Mouse (Mus musculus): ENCODE measurements around the gene Slc9b1. TPM values are rescaled to one million over a fixed set of nuclear protein-coding genes. Genes with fewer than 3 reads are reported as not detected.

Slc9b1 gene
- total RNA-seq (2014; rRNA removed) (not detected in 2 replicates), polyA plus RNA-seq (2015; fragmentation: Nextera tagmentation; extraction: Ambion mirVana) (0.33 TPM in 1 of 2 replicates, not detected in the other)

DNA sequence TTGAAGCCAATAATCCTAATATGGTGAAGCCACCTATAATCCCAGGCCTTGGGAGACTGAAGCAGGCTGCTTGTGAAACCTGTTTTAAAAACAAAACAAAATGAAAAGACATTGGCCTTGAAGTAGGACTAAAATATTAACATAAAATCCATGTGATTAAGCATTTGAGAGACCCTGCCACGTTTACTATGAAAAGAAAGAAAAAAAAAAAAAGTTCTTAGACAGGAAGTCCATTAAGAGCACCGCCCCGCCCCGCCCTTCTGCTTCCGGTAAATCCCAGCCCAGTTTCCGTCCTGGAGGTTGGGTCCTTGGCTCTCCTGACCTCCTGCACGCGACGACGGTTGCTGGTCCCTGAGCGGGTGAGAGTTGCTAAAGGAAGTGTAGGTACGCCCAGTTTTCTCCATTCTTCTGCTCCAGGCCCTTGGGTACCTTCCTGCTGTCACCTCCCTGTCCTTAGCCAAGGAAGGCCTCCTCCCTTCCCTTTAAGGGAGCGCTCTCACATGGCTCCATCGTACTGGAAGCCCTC lies at the start of gene Slc9b1:
TSS of gene Slc9b1 (plus strand) at position 291 of the 526 bp plus-strand sequence.
- no peak for ATAC-seq

DNA sequence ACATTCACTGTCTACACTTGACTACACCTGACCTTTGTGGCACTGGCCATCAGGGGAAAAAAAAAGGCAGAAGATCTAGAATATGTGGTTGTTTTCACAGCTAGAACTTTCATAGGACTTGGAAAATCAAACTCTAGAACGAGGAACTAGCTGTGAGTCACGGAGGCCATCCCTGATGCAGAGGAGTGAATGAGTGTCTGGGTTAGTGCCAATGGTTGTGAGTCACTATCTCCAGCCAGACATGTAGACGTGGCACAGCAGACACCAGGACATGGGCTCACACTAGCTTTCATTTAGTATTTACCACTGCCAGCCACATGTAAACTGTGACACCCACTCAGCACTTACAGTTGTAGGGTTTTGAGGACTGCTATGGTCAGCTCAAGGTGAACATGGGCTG lies 49.3 kb upstream of the Slc9b1 start:
- Histone ChIP-seq H3K27me3 (ENCODE audit: insufficient read depth, low read length) (no peaks in the 10 kb centered on the region), H3K4me3 (ENCODE audit: low read length) (no peak overlapping the region), H3K9ac (replicated peaks; ENCODE audit: low read length) (no peak overlapping the region), H3K27ac (no peak overlapping the region), H3K4me1 (ENCODE audit: insufficient read depth, low read length) (no peaks in the 10 kb centered on the region), H3K4me2 (ENCODE audit: low read depth, low read length) (no peak overlapping the region), H3K9me3 (ENCODE audit: low read length) (no peaks in the 10 kb centered on the region), H3K36me3 (ENCODE audit: insufficient read depth, low read length) (no peaks in the 10 kb centered on the region)
- TF ChIP-seq CTCF (IDR thresholded peaks at IDR 0.05; ENCODE audit: low read depth), result no peak
- ATAC-seq (no peak), DNase-seq (ENCODE audit: low spot score) (no peak)
- 82% methylated on average over 3 of the region's 3 CpGs for WGBS

More for the DNA sequence above, at the start of gene Slc9b1:
- Histone ChIP-seq H3K36me3 (ENCODE audit: insufficient read depth, low read length) (no peaks in the 10 kb centered on the region), H3K4me2 (ENCODE audit: low read depth, low read length) (no peak within 1 kb of the TSS), H3K9me3 (ENCODE audit: low read length) (no peaks in the 10 kb centered on the region), H3K4me1 (ENCODE audit: insufficient read depth, low read length) (no peaks in the 10 kb centered on the region), H3K27ac (no peak within 1 kb of the TSS), H3K27me3 (ENCODE audit: insufficient read depth, low read length) (no peaks in the 10 kb centered on the region), H3K9ac (replicated peaks; ENCODE audit: low read length) (no peak within 1 kb of the TSS), H3K4me3 (ENCODE audit: low read length) (no peak within 1 kb of the TSS)
- DNase-seq (ENCODE audit: low spot score), result no peak
- TF ChIP-seq CTCF (IDR thresholded peaks at IDR 0.05; ENCODE audit: low read depth), result no peak
- 82% methylated on average over 14 of the region's 14 CpGs for WGBS

GRCm38 (mm10) chr3:135300081-135300480 lies 47.7 kb upstream of the Slc9b1 start:
- H3K4me1 ChIP-seq (ENCODE audit: insufficient read depth, low read length), result no peaks in the 10 kb centered on the region
- no peaks in the 10 kb centered on the region for H3K36me3 ChIP-seq (ENCODE audit: insufficient read depth, low read length)
- no peak overlapping the region for H3K27ac ChIP-seq
- H3K9me3 ChIP-seq (ENCODE audit: low read length), result no peaks in the 10 kb centered on the region
- no peaks in the 10 kb centered on the region for H3K27me3 ChIP-seq (ENCODE audit: insufficient read depth, low read length)
- H3K9ac ChIP-seq (replicated peaks; ENCODE audit: low read length), result no peak overlapping the region
- TF ChIP-seq CTCF (IDR thresholded peaks at IDR 0.05; ENCODE audit: low read depth), result no peak
- WGBS, result 44% methylated on average over 6 of the region's 6 CpGs
- no peak overlapping the region for H3K4me3 ChIP-seq (ENCODE audit: low read length)
- ATAC-seq (0 out of 2 replicates have a peak, but pooled peaks have one; percentile 29), DNase-seq (ENCODE audit: low spot score) (peak; percentile 39)
- no peak overlapping the region for H3K4me2 ChIP-seq (ENCODE audit: low read depth, low read length)

GRCm38 (mm10) chr3:135304060-135304459 lies 43.8 kb upstream of the Slc9b1 start:
- no peaks in the 10 kb centered on the region for H3K9me3 ChIP-seq (ENCODE audit: low read length)
- no peak for DNase-seq (ENCODE audit: low spot score)
- TF ChIP-seq CTCF (IDR thresholded peaks at IDR 0.05; ENCODE audit: low read depth), result no peak
- 0 out of 2 replicates have a peak, but pooled peaks cover 5% of the 10 kb centered on the region for H3K4me1 ChIP-seq (ENCODE audit: insufficient read depth, low read length)
- 22% methylated on average over 6 of the region's 6 CpGs for WGBS
- no peak overlapping the region for H3K4me2 ChIP-seq (ENCODE audit: low read depth, low read length)
- ATAC-seq, result no peak
- no peaks in the 10 kb centered on the region for H3K27me3 ChIP-seq (ENCODE audit: insufficient read depth, low read length)
- no peak overlapping the region for H3K27ac ChIP-seq
- H3K4me3 ChIP-seq (ENCODE audit: low read length), result no peak overlapping the region
- no peaks in the 10 kb centered on the region for H3K36me3 ChIP-seq (ENCODE audit: insufficient read depth, low read length)
- H3K9ac ChIP-seq (replicated peaks; ENCODE audit: low read length), result no peak overlapping the region

DNA sequence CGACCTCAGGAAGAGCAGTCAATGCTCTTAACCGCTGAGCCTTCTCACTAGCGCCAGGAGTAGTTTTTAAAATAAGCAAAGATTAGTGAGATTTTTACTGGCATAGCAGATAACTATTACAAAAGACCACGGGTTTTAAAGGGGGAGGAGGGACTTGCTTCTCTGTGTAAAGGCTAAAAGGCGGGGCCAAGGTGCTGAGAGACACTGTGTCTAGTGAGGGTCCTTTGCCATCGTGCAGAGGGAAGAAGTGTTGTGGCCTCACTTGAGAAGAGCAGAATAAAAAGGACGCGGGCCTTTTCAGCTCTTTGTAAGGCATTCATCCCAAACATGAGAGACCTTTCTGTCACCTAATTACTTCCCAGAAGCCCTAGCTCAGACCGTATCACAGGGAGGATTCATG lies 43.3 kb upstream of the Slc9b1 start:
- Histone ChIP-seq H3K9ac (replicated peaks; ENCODE audit: low read length) (no peak overlapping the region), H3K4me1 (ENCODE audit: insufficient read depth, low read length) (0 out of 2 replicates have a peak, but pooled peaks cover 5% of the 10 kb centered on the region), H3K27ac (no peak overlapping the region), H3K4me3 (ENCODE audit: low read length) (no peak overlapping the region), H3K9me3 (ENCODE audit: low read length) (no peaks in the 10 kb centered on the region), H3K27me3 (ENCODE audit: insufficient read depth, low read length) (no peaks in the 10 kb centered on the region), H3K4me2 (ENCODE audit: low read depth, low read length) (no peak overlapping the region), H3K36me3 (ENCODE audit: insufficient read depth, low read length) (no peaks in the 10 kb centered on the region)
- 20% methylated on average over 9 of the region's 9 CpGs for WGBS
- no peak for ATAC-seq
- no peak for DNase-seq (ENCODE audit: low spot score)
- no peak for TF ChIP-seq CTCF (IDR thresholded peaks at IDR 0.05; ENCODE audit: low read depth)

- H3K9me3 ChIP-seq (ENCODE audit: low read length), result no peaks in the 10 kb centered on the region
- H3K9ac ChIP-seq (replicated peaks; ENCODE audit: low read length), result no peak within 1 kb of the TSS; the same call in 1 of the 2 replicates
- H3K4me3 ChIP-seq (ENCODE audit: low read length), result peak within 1 kb of the TSS; percentile 29
- DNase-seq (ENCODE audit: low spot score), result peak; percentile 37
- ATAC-seq, result peak; percentile 88
- no peaks in the 10 kb centered on the region for H3K27me3 ChIP-seq (ENCODE audit: insufficient read depth, low read length)
- H3K27ac ChIP-seq, result no peak within 1 kb of the TSS
- H3K4me2 ChIP-seq (ENCODE audit: low read depth, low read length), result peak within 1 kb of the TSS; percentile 62
- TF ChIP-seq CTCF (IDR thresholded peaks at IDR 0.05; ENCODE audit: low read depth), result no peak
- H3K4me1 ChIP-seq (ENCODE audit: insufficient read depth, low read length), result 0 out of 2 replicates have a peak, but pooled peaks cover 5% of the 10 kb centered on the region
- WGBS, result 11% methylated on average over 28 of the region's 28 CpGs
- H3K36me3 ChIP-seq (ENCODE audit: insufficient read depth, low read length), result no peaks in the 10 kb centered on the region
These were observed 40.2 kb upstream of the Slc9b1 start, which contains the start of gene Slc9b2 for GRCm38 (mm10) chr3:135307411-135308259. Gene Slc9b2 (plus strand): TSS chr3:135307700.

Data from hindbrain, postnatal 0 days (tissue).